Mouse (Mus musculus): ENCODE measurements around the gene Grik4. TPM values are rescaled to one million over a fixed set of nuclear protein-coding genes. Genes with fewer than 3 reads are reported as not detected.

The Grik4 gene
- total and polyA plus RNA-seq, 2 experiments from 2014 or later, result 7.7 to 11.9 TPM

DNA sequence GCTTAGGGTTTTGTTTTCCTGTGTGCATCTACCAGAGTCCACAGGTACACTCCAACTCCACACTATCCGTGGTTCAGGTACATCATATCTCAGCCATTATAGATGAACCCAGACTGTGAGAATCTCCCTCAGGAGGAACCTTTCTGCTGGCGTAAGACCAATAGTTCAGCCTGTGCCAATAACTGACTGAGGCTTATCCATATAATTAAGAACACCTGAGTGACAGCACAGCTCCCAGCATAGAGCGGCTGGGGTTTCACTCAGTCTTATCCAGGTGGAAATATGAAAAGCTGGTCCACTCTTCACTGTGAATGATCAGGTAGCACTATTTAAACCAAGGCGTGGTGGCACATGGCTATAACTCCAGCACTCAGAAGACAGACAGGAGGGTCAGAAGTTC lies 440.6 kb downstream of the Grik4 start:
- H3K4me2 ChIP-seq (ENCODE audit: low read depth), result no peak overlapping the region
- H3K9ac ChIP-seq, result no peak overlapping the region
- DNase-seq (no peak), ATAC-seq (no peak)
- no peak for TF ChIP-seq CTCF (IDR thresholded peaks at IDR 0.05; ENCODE audit: low read depth)
- 71% methylated on average over 4 of the region's 4 CpGs for WGBS
- no peak overlapping the region for H3K27ac ChIP-seq (ENCODE audit: low read depth, low read length)
- H3K4me1 ChIP-seq (ENCODE audit: insufficient read depth), result no peaks in the 10 kb centered on the region
- H3K36me3 ChIP-seq (ENCODE audit: insufficient read depth), result no peaks in the 10 kb centered on the region
- H3K9me3 ChIP-seq (ENCODE audit: low read length), result no peaks in the 10 kb centered on the region
- H3K4me3 ChIP-seq (ENCODE audit: low read depth, low read length), result no peak overlapping the region
- no peaks in the 10 kb centered on the region for H3K27me3 ChIP-seq (ENCODE audit: insufficient read depth, low read length)

DNA sequence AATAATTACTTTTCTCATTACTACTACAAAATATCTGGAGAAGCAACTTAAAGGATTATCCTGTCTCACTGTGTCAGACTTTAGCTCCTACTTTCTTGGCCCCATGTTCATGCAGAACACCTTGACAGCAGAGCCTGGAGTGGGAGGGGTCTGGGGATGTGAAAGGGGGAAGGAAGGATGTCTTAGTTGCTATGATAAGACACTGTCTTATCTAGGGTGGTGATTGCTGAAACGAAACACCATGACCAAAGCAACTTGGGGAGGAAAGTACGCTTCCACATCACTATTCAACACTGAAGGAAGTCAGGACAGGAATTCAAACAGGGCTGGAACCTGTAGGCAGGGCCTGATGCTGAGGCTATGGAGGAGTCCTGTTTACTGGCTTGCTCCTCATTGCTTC lies 448.0 kb downstream of the Grik4 start:
- no peak overlapping the region for H3K4me2 ChIP-seq (ENCODE audit: low read depth)
- no peak overlapping the region for H3K4me3 ChIP-seq (ENCODE audit: low read depth, low read length)
- ATAC-seq, result no peak
- WGBS, result 82% methylated on average over 2 of the region's 2 CpGs
- DNase-seq, result no peak
- no peak for TF ChIP-seq CTCF (IDR thresholded peaks at IDR 0.05; ENCODE audit: low read depth)
- no peak overlapping the region for H3K27ac ChIP-seq (ENCODE audit: low read depth, low read length)
- H3K9ac ChIP-seq, result no peak overlapping the region
- H3K9me3 ChIP-seq (ENCODE audit: low read length), result peaks cover 4% of the 10 kb centered on the region; the same call in 1 of the 2 replicates
- peaks cover 2% of the 10 kb centered on the region; the same call in 1 of the 2 replicates for H3K4me1 ChIP-seq (ENCODE audit: insufficient read depth)
- H3K36me3 ChIP-seq (ENCODE audit: insufficient read depth), result no peaks in the 10 kb centered on the region
- no peaks in the 10 kb centered on the region for H3K27me3 ChIP-seq (ENCODE audit: insufficient read depth, low read length)

DNA sequence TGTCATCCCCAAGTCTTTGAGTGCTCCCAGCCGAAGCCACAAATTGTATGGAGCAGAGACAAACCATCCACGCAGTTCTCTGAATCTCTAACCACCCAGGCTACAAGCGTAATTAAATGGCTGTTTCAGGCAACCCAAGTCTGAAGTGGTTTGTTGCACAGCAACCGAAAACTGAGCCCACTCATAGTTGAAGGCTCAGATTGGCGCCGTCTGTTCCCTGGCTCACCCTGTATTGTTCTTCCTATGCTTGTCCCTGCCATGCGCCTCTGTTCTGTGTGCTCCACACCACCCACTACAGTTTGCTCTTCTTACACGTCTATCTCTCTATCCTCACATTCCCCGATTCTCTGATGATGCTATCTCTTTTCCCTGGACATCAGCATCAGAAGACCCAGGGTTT lies 452.5 kb downstream of the Grik4 start:
- TF ChIP-seq CTCF (IDR thresholded peaks at IDR 0.05; ENCODE audit: low read depth), result no peak
- Histone ChIP-seq H3K4me1 (ENCODE audit: insufficient read depth) (peaks cover 6% of the 10 kb centered on the region; the same call in 1 of the 2 replicates), H3K4me3 (ENCODE audit: low read depth, low read length) (no peak overlapping the region), H3K9ac (no peak overlapping the region), H3K36me3 (ENCODE audit: insufficient read depth) (no peaks in the 10 kb centered on the region), H3K27ac (ENCODE audit: low read depth, low read length) (peak overlapping the region; percentile 4; the same call in 1 of the 2 replicates), H3K27me3 (ENCODE audit: insufficient read depth, low read length) (no peaks in the 10 kb centered on the region), H3K9me3 (ENCODE audit: low read length) (peaks cover under 1% of the 10 kb centered on the region; the same call in 1 of the 2 replicates), H3K4me2 (ENCODE audit: low read depth) (no peak overlapping the region)
- ATAC-seq (peak; percentile 86), DNase-seq (peak; percentile 44)
- WGBS, result 65% methylated on average over 9 of the region's 9 CpGs

DNA sequence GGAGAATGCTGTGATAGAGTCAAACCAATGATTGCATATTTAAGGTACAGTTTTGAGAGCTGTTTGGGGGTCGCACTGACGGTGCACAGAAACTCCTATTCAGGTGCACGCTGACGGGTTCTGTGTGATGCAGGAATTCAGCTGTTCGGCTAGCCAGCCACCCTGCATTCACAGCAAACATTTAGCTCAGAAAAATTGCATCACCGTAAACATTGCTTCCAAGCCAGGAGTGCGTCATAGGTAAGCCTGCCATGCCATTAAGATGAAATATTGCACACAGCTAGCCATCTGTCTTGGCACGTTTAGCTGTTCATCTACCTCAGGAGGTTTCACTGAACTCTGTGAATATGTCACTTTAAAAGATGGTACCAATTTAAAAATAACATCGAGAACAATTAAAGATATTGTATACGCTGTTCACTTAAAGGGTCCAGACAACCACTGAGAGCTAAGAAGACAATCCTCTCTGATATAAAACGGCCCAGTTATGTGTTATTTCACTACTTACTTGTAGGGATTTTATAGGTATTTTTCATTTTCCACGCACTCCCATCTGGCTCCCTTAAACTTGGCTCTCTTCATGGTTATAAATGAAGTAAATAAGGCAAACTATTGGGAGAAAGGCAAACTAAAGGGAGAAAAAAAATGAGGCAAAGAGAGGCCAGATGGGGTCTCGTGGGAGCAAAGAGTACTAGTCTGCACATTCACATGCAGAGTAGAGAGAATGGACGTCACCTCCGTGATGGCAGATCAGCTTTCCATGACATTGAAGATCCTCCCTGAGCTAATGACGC lies 453.5 kb downstream of the Grik4 start:
- peaks cover 6% of the 10 kb centered on the region; the same call in 1 of the 2 replicates for H3K4me1 ChIP-seq (ENCODE audit: insufficient read depth)
- no peaks in the 10 kb centered on the region for H3K36me3 ChIP-seq (ENCODE audit: insufficient read depth)
- TF ChIP-seq CTCF (IDR thresholded peaks at IDR 0.05; ENCODE audit: low read depth), result no peak
- H3K4me3 ChIP-seq (ENCODE audit: low read depth, low read length), result no peak overlapping the region
- no peak overlapping the region for H3K4me2 ChIP-seq (ENCODE audit: low read depth)
- WGBS, result 59% methylated on average over 16 of the region's 16 CpGs
- H3K27ac ChIP-seq (ENCODE audit: low read depth, low read length), result no peak overlapping the region
- ATAC-seq, result no peak
- H3K27me3 ChIP-seq (ENCODE audit: insufficient read depth, low read length), result no peaks in the 10 kb centered on the region
- peak; percentile 26 for DNase-seq
- H3K9ac ChIP-seq, result no peak overlapping the region
- no peaks in the 10 kb centered on the region for H3K9me3 ChIP-seq (ENCODE audit: low read length)

DNA sequence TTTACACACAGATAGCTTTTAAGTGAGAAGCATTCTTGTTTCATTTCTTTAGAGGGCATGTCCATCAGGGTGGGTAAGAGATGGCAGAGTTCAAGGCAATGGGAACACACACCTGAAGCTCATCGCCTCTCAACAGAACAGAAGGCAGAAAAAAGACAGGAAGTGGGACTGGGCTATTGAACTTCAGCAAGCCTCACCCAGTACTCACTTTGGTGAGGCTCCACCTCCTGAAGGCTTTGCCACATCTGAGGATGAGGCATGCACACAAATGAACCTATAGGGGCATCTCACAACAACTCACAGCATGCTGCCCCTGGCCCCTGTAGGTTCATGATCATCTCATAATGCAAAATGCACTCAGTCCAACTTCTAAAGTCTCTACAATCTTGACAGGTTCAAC lies 456.2 kb downstream of the Grik4 start:
- WGBS, result 100% methylated on average over 1 of the region's 1 CpGs
- no peak overlapping the region for H3K27ac ChIP-seq (ENCODE audit: low read depth, low read length)
- H3K36me3 ChIP-seq (ENCODE audit: insufficient read depth), result no peaks in the 10 kb centered on the region
- no peaks in the 10 kb centered on the region for H3K9me3 ChIP-seq (ENCODE audit: low read length)
- peaks cover 6% of the 10 kb centered on the region; the same call in 1 of the 2 replicates for H3K4me1 ChIP-seq (ENCODE audit: insufficient read depth)
- ATAC-seq (no peak), DNase-seq (no peak)
- H3K4me3 ChIP-seq (ENCODE audit: low read depth, low read length), result no peak overlapping the region
- no peak overlapping the region for H3K9ac ChIP-seq
- no peak overlapping the region for H3K4me2 ChIP-seq (ENCODE audit: low read depth)
- no peak for TF ChIP-seq CTCF (IDR thresholded peaks at IDR 0.05; ENCODE audit: low read depth)
- no peaks in the 10 kb centered on the region for H3K27me3 ChIP-seq (ENCODE audit: insufficient read depth, low read length)

DNA sequence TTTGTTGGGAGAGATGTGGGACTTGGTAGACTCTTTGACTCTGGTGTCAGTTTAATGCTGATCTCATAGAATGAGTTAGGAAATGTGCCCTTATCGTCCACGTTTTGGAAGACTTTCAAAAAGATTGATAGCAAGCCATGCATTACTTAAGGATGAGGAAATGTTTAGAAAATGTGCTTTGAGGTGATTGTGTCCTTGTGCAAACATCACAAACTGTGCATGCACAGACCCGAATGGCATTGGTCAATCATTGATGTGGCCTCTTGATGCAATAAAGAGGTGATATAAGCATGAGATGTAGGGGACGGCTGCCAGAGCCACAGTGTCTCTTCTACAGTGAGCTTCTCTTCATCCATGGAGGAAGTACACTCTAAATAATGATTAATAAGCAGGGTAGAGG lies 457.4 kb downstream of the Grik4 start:
- no peak for TF ChIP-seq CTCF (IDR thresholded peaks at IDR 0.05; ENCODE audit: low read depth)

DNA sequence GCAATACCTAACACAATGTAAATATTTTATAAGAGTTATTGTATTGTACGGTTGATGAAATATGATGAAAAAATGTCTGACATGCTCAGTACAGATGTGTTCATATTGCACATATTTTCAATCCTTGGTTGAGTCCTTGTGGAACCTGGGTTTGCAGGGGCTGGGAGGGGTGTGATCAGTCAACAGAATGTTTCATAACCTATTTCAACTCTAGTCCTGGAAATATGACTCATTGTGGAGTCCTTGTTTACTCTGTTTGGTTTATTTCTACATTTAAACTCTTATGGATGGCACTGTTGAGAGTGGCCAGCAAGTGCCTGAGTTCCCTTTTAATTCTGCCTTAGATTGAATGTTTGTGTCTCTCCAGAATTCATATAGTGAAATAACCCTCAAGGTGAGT lies 459.6 kb downstream of the Grik4 start:
- TF ChIP-seq CTCF (IDR thresholded peaks at IDR 0.05; ENCODE audit: low read depth), result no peak
- Histone ChIP-seq H3K4me2 (ENCODE audit: low read depth) (no peak overlapping the region), H3K4me1 (ENCODE audit: insufficient read depth) (no peaks in the 10 kb centered on the region)

More for the DNA sequence above, 457.4 kb downstream of the Grik4 start:
- Histone ChIP-seq H3K4me1 (ENCODE audit: insufficient read depth) (peaks cover 6% of the 10 kb centered on the region; the same call in 1 of the 2 replicates), H3K27me3 (ENCODE audit: insufficient read depth, low read length) (no peaks in the 10 kb centered on the region), H3K4me2 (ENCODE audit: low read depth) (no peak overlapping the region), H3K36me3 (ENCODE audit: insufficient read depth) (no peaks in the 10 kb centered on the region), H3K9ac (no peak overlapping the region), H3K9me3 (ENCODE audit: low read length) (no peaks in the 10 kb centered on the region), H3K27ac (ENCODE audit: low read depth, low read length) (no peak overlapping the region), H3K4me3 (ENCODE audit: low read depth, low read length) (no peak overlapping the region)
- ATAC-seq (no peak), DNase-seq (no peak)
- 78% methylated on average over 4 of the region's 4 CpGs for WGBS

More for the DNA sequence above, 459.6 kb downstream of the Grik4 start:
- H3K9ac ChIP-seq, result no peak overlapping the region
- DNase-seq (no peak), ATAC-seq (no peak)
- H3K27me3 ChIP-seq (ENCODE audit: insufficient read depth, low read length), result no peaks in the 10 kb centered on the region
- no peak overlapping the region for H3K4me3 ChIP-seq (ENCODE audit: low read depth, low read length)
- no peaks in the 10 kb centered on the region for H3K36me3 ChIP-seq (ENCODE audit: insufficient read depth)
- no peak overlapping the region for H3K27ac ChIP-seq (ENCODE audit: low read depth, low read length)
- no peaks in the 10 kb centered on the region for H3K9me3 ChIP-seq (ENCODE audit: low read length)
- WGBS, result 95% methylated on average over 1 of the region's 1 CpGs

Data from forebrain, postnatal 0 days (tissue).